Mouse (Mus musculus) mouse embryonic stem cell (cell line): ENCODE data around the gene Lrrc66.

ENCODE experiments used
- in situ Hi-C, 2 experiments: fragments of 300-500 bp; cut with MboI; formaldehyde crosslinking; loops; 1 replicate in 1 of 2; 3 replicates in 1 of 2; pipeline ENCODE4 v1.14.3; 2019 to 2020; ENCODE audit warnings: low sequenced_read_pairs in 2 of 2, low pct_unique_long_range_greater_than_20kb in 1 of 2, mixed read lengths in 1 of 2; ENCODE audit not compliant: unreplicated experiment in 1 of 2

The Lrrc66 gene

GRCm38 (mm10) chr5:73572846-73573245 is 59.5 kb downstream of the Lrrc66 start:
- in situ Hi-C loops, result no loop called here

- in situ Hi-C loops, result no loop called here
Observed at GRCm38 (mm10) chr5:73571395-73572156, 60.8 kb downstream of the Lrrc66 start.

DNA sequence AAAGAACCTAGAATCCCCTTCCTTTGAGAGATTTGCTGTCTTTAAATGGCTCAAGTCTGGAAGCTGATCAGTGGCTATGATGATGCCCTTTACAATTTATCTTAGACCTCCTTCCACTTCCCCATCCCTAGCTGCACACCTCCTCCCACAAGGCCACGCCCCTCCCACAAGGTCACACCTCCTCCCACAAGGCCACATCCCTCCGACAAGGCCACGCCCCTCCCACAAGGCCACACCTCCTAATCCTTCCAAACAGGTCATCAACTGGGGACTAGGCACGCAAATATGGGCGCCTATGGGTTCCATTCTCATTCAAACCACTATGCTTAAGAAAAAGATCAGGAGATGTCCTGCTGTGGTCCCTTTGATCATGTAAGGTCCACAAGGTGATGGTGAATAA is 63.1 kb downstream of the Lrrc66 start:
- in situ Hi-C loops, result loop anchor here in 1 of 2 experiments (10.0 kb wide), 1 partner anchor 56 kb away; no protein-coding TSS in a partner anchor

GRCm38 (mm10) chr5:73566892-73567291 is 65.4 kb downstream of the Lrrc66 start:
- in situ Hi-C loops, result loop anchor here in 1 of 2 experiments (10.0 kb wide), 1 partner anchor 58 kb away; no protein-coding TSS in a partner anchor

GRCm38 (mm10) chr5:73566119-73566518 is 66.2 kb downstream of the Lrrc66 start:
- in situ Hi-C loops, result loop anchor here in 1 of 2 experiments (10.0 kb wide), 1 partner anchor 59 kb away; no protein-coding TSS in a partner anchor

DNA sequence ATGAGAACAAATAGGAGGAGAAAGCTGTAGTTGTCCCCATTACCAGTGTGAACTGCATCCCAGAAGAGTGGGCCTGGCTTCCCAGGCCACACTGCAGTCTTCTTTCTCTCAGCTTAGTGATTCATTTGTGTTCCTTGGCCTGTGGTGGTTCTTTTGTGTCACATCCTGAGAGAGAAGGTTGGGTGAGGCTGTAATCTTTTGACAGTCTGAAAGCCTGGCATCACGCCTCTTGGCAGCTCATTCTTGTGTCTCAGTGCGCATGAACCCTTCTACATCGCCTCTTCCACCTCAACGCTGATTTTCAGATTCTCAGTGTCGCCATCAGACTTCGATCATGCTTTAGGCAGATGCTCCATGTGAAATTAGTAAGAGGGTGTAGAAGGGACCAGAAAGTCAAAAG is 68.3 kb downstream of the Lrrc66 start:
- in situ Hi-C loops, result loop anchor here in 1 of 2 experiments (10.0 kb wide), 1 partner anchor 61 kb away; no protein-coding TSS in a partner anchor

DNA sequence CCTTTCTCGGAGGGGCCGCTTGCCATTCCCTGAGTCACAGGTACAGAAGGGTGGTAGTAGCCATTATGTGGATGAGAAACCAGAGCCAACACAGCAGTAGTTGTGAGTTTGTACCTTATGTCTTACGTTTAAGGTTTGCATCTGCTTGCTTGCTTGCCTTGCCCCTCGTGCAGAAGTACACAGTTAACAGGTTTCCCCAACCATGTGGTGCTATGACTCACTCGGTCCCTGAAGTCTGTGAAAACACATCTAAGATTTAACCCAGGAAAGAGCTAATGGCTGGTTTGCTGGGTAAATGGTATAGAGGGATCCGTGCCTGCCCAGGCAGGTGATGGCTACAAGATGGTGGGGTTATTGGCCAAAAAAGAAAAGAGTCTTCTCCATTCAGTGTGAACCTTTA is 73.6 kb downstream of the Lrrc66 start:
- in situ Hi-C loops, result no loop called here

DNA sequence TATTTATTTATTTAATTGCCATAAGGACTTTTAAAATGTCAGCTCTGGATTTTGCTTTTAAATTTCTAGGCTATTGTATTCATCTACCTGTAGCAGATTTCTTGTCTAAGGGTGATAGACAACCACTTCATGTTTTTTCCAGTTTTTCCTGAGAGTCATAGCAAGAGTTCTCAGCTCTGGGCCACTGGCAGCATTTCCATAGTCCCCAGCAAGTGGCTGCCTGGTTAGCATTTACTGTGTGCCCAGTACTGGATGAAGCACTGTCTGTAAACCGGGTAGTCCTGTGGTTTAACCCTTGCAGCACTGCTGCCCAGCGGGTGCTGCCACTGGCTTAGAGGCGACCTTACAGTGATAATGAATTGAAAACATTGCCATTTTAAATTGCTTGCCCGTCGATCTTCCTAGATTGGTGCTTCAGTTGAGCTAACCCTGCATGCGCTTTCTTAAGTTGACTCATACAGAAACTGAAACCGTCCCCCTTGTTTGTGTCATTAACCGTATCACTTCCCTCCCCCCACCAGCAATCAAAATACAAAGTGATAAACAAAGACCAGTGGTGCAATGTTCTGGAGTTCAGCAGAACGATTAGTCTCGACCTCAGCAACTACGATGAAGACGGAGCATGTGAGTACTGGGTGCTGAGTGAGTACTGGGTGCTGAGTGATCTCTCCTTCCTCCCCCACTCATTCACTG is 75.4 kb downstream of the Lrrc66 start:
- in situ Hi-C loops, result no loop called here
